In genomic region chr10:110000755-110001247, GRCm38 (mm10) we compare ENCODE assay signal across 10 mouse cellular contexts.
DNase-seq lines count a peak whose midpoint lies in the region; ATAC-seq and TF ChIP-seq lines count a peak whose summit lies in the region.
"Had no signal": no experiment of that assay in that cellular context is flagged by ENCODE, and none has a peak within 500 bp of the region (broad histone marks: within the 10 kb centered on the region; RNA-seq: fewer than 3 reads in every experiment).

No protein-coding gene starts in this region.

- no peak overlapping the region for H3K4me2 ChIP-seq in intestine, embryonic 14.5 days (ENCODE audit: low read length)
- no peak overlapping the region for H3K4me2 ChIP-seq in intestine, postnatal 0 days (replicated peaks; ENCODE audit: low read depth)
- H3K4me2 ChIP-seq in heart, embryonic 15.5 days, result 0 out of 2 replicates have a peak overlapping the region, but pooled peaks have one; percentile 8
- H3K4me2 ChIP-seq: hindbrain, embryonic 15.5 days had no signal

- no peaks in the 10 kb centered on the region for H3K27me3 ChIP-seq in intestine, embryonic 14.5 days (replicated peaks; ENCODE audit: control insufficient read depth, insufficient read depth, low read length)
- H3K27me3 ChIP-seq in intestine, postnatal 0 days (replicated peaks; ENCODE audit: control insufficient read depth, insufficient read depth, low read length), result no peaks in the 10 kb centered on the region
- no peaks in the 10 kb centered on the region for H3K27me3 ChIP-seq in heart, embryonic 15.5 days
- H3K27me3 ChIP-seq: hindbrain, embryonic 15.5 days had no signal

- no peak overlapping the region for H3K4me3 ChIP-seq in intestine, embryonic 14.5 days (ENCODE audit: low read depth, low read length)
- H3K4me3 ChIP-seq in intestine, postnatal 0 days (ENCODE audit: low read depth, low read length), result no peak overlapping the region
- no peak overlapping the region for H3K4me3 ChIP-seq in heart, embryonic 15.5 days
- H3K4me3 ChIP-seq: hindbrain, embryonic 15.5 days had no signal

- H3K9me3 ChIP-seq in intestine, embryonic 14.5 days (ENCODE audit: control insufficient read depth, low read length), result no peaks in the 10 kb centered on the region
- H3K9me3 ChIP-seq in intestine, postnatal 0 days (ENCODE audit: control insufficient read depth), result no peaks in the 10 kb centered on the region
- no peaks in the 10 kb centered on the region for H3K9me3 ChIP-seq in heart, embryonic 15.5 days (replicated peaks)
- H3K9me3 ChIP-seq: hindbrain, embryonic 15.5 days had no signal

- no peak overlapping the region for H3K9ac ChIP-seq in intestine, embryonic 14.5 days (ENCODE audit: low read length)
- no peak overlapping the region for H3K9ac ChIP-seq in intestine, postnatal 0 days (ENCODE audit: low read depth, low read length)
- no peak overlapping the region for H3K9ac ChIP-seq in heart, embryonic 15.5 days
- H3K9ac ChIP-seq: hindbrain, embryonic 15.5 days had no signal

- 11% methylated on average over 3 of the region's 3 CpGs for WGBS in intestine, embryonic 14.5 days
- WGBS in intestine, postnatal 0 days, result 22% methylated on average over 3 of the region's 3 CpGs
- 40% methylated on average over 3 of the region's 3 CpGs for WGBS in heart, embryonic 15.5 days

- H3K27ac ChIP-seq in intestine, embryonic 14.5 days (ENCODE audit: low read depth), result 0 out of 2 replicates have a peak overlapping the region, but pooled peaks have one; percentile 23
- H3K27ac ChIP-seq in intestine, postnatal 0 days (ENCODE audit: low read depth, low read length), result no peak overlapping the region
- H3K27ac ChIP-seq in heart, embryonic 15.5 days, result peak overlapping the region; percentile 31; the same call in 1 of the 2 replicates
- H3K27ac ChIP-seq: hindbrain, embryonic 15.5 days had no signal

- no peaks in the 10 kb centered on the region for H3K36me3 ChIP-seq in intestine, embryonic 14.5 days (ENCODE audit: control insufficient read depth, insufficient read depth, low read length)
- H3K36me3 ChIP-seq in intestine, postnatal 0 days (ENCODE audit: control insufficient read depth, insufficient read depth), result no peaks in the 10 kb centered on the region
- no peaks in the 10 kb centered on the region for H3K36me3 ChIP-seq in heart, embryonic 15.5 days
- H3K36me3 ChIP-seq: hindbrain, embryonic 15.5 days had no signal

- no peak for TF ChIP-seq CTCF in intestine, postnatal 0 days (IDR thresholded peaks at IDR 0.05; ENCODE audit: low read depth)

- DNase-seq in intestine, embryonic 14.5 days (ENCODE audit: low spot score), result no peak
- DNase-seq in embryo, embryonic 11 days, result peak; percentile 55
- peak; percentile 28 to 48 for DNase-seq in kidney, postnatal 4 days
- no peak for DNase-seq in spleen, adult 12 weeks (ENCODE audit: low spot score)
- no peak for DNase-seq in layer of hippocampus, postnatal 10 days (ENCODE audit: low spot score in 2 of 2)
- no peak for DNase-seq in cerebellum, postnatal 25 days
- DNase-seq: right cerebral cortex, postnatal 14 days had no signal

- ATAC-seq in intestine, embryonic 14.5 days (replicated peaks; ENCODE audit: low FRiP score, low TSS enrichment, low read depth), result no peak
- no peak for ATAC-seq in intestine, postnatal 0 days
- no peak; the same call in 1 of the 2 replicates for ATAC-seq in heart, embryonic 15.5 days (replicated peaks; ENCODE audit: insufficient number of reproducible peaks, insufficient read depth, low FRiP score, low read depth)

- H3K4me1 ChIP-seq in intestine, embryonic 14.5 days (replicated peaks; ENCODE audit: control insufficient read depth, insufficient read depth, low read length), result 0 out of 2 replicates have a peak, but pooled peaks cover 4% of the 10 kb centered on the region
- H3K4me1 ChIP-seq in intestine, postnatal 0 days (replicated peaks; ENCODE audit: control insufficient read depth, insufficient read depth, low read length), result no peaks in the 10 kb centered on the region
- no peaks in the 10 kb centered on the region for H3K4me1 ChIP-seq in heart, embryonic 15.5 days (replicated peaks)

Comparison
In these comparisons a context has a peak if more than half of its experiments do, and no peak if none do; other contexts are left out.
1. DNase-seq: peak in embryo, embryonic 11 days (single experiment) and kidney, postnatal 4 days (2 of 2); none in intestine, embryonic 14.5 days (single experiment), spleen, adult 12 weeks (single experiment), layer of hippocampus, postnatal 10 days (0 of 2) and cerebellum, postnatal 25 days (0 of 2).